13 mouse cellular contexts compared by ENCODE assay signal in genomic region chr9:49777015-49777637, GRCm38 (mm10). TPM values are rescaled to one million over a fixed set of nuclear protein-coding genes. Genes with fewer than 3 reads are reported as not detected.
A peak's percentile ranks its signal among the peaks of the same experiment; 100 is the strongest.
DNase-seq lines count a peak whose midpoint lies in the region; ATAC-seq and TF ChIP-seq lines count a peak whose summit lies in the region.
"Had no signal": no experiment of that assay in that cellular context is flagged by ENCODE, and none has a peak within 500 bp of the region (broad histone marks: within the 10 kb centered on the region; RNA-seq: fewer than 3 reads in every experiment).

No protein-coding gene starts in this region.

- no peaks in the 10 kb centered on the region for H3K9me3 ChIP-seq in hindbrain, embryonic 12.5 days (replicated peaks)
- no peaks in the 10 kb centered on the region for H3K9me3 ChIP-seq in midbrain, embryonic 10.5 days (replicated peaks)

- H3K4me3 ChIP-seq in layer of hippocampus, adult 2 months = no peak overlapping the region
- no peak overlapping the region for H3K4me3 ChIP-seq in hindbrain, embryonic 12.5 days
- H3K4me3 ChIP-seq in midbrain, embryonic 10.5 days = 0 out of 2 replicates have a peak overlapping the region, but pooled peaks have one; percentile 4
- H3K4me3 ChIP-seq: heart, adult 2 months had no signal

- peak overlapping the region; percentile 32 for H3K27ac ChIP-seq in layer of hippocampus, adult 2 months
- H3K27ac ChIP-seq in hindbrain, embryonic 12.5 days = peak overlapping the region; percentile 48; the same call in 1 of the 2 replicates
- peak overlapping the region; percentile 76 for H3K27ac ChIP-seq in midbrain, embryonic 10.5 days (replicated peaks)
- H3K27ac ChIP-seq: heart, adult 2 months; macrophage had no signal

- no peak overlapping the region for H3K9ac ChIP-seq in hindbrain, embryonic 12.5 days

- no peaks in the 10 kb centered on the region for H3K27me3 ChIP-seq in hindbrain, embryonic 12.5 days
- H3K27me3 ChIP-seq in midbrain, embryonic 10.5 days (ENCODE audit: low read depth, poor library complexity, severe bottlenecking) = no peaks in the 10 kb centered on the region

- WGBS in hindbrain, embryonic 12.5 days = 60% methylated on average over 7 of the region's 7 CpGs
- WGBS in midbrain, embryonic 10.5 days = 57% methylated on average over 7 of the region's 7 CpGs

- no peak for TF ChIP-seq CTCF in layer of hippocampus, adult 2 months (conservative IDR thresholded peaks at IDR 0.05)

- H3K4me1 ChIP-seq in hindbrain, embryonic 12.5 days = peaks cover 17% of the 10 kb centered on the region
- H3K4me1 ChIP-seq in midbrain, embryonic 10.5 days = peaks cover 23% of the 10 kb centered on the region

- no peaks in the 10 kb centered on the region for H3K36me3 ChIP-seq in hindbrain, embryonic 12.5 days
- H3K36me3 ChIP-seq in midbrain, embryonic 10.5 days = no peaks in the 10 kb centered on the region

- peak; percentile 58; the same call in 1 of the 2 replicates for ATAC-seq in hindbrain, embryonic 12.5 days (ENCODE audit: low FRiP score)
- ATAC-seq: inflammation-experienced regulatory T-cells, adult 6 months had no signal

- DNase-seq in layer of hippocampus, adult 2 months (ENCODE audit: low spot score in 2 of 2) = no peak
- DNase-seq in layer of hippocampus, postnatal 10 days (ENCODE audit: low spot score in 2 of 2) = no peak
- DNase-seq in midbrain, embryonic 10.5 days (ENCODE audit: low spot score) = no peak
- peak; percentile 33 for DNase-seq in telencephalon, adult 2 months (ENCODE audit: low read depth, low spot score)
- DNase-seq in urinary bladder, postnatal 10 days (ENCODE audit: low spot score) = no peak
- no peak for DNase-seq in spleen, postnatal 4 days (ENCODE audit: low spot score in 2 of 2)
- DNase-seq: adrenal gland, postnatal 25 days; cerebellum, postnatal 14 days; heart, adult 2 months; lung, adult 2 months had no signal

- H3K4me2 ChIP-seq in hindbrain, embryonic 12.5 days (replicated peaks) = no peak overlapping the region

RNA-seq across cellular contexts. Expression of gene Ncam1, which starts 21.6 kb away (rescaled TPM):
- 100 to 1,000 TPM; 303 to 307 TPM for total RNA-seq in layer of hippocampus, adult 2 months (2021)
- 100 to 1,000 TPM; 591 to 653 TPM for total RNA-seq in layer of hippocampus, postnatal 10 days (2021)
- 239 and 283 TPM in 2 replicates for polyA plus RNA-seq in hindbrain, embryonic 12.5 days (2016; fragmentation: Nextera tagmentation; extraction: Ambion mirVana)
- 48.9 and 94.9 TPM in 2 replicates for polyA plus RNA-seq in midbrain, embryonic 10.5 days (2016; fragmentation: Nextera tagmentation; extraction: Ambion mirVana)
